Mouse (Mus musculus) bone marrow macrophage, adult 2 months (primary cell): Measurements from ENCODE around the gene Tpcn2.

Source experiments
- CTCF ChIP-seq: IDR thresholded peaks from 2 replicates; pipeline ENCODE4 v1.5.1; 2012; ENCODE audit warnings: low read depth, mild to moderate bottlenecking, low read length, moderate library complexity
- POLR2A ChIP-seq: IDR thresholded peaks from 2 replicates; pipeline ENCODE4 v1.6.1; 2012; ENCODE audit warnings: mild to moderate bottlenecking, low read depth, low read length, borderline replicate concordance

GRCm38 (mm10) chr7:145195186-145195927 lies 88.5 kb downstream of the Tpcn2 start:
- TF ChIP-seq POLR2A = no peak
- no peak for TF ChIP-seq CTCF
